Comparison of ENCODE assay signal across 10 mouse cellular contexts in the genomic region with DNA sequence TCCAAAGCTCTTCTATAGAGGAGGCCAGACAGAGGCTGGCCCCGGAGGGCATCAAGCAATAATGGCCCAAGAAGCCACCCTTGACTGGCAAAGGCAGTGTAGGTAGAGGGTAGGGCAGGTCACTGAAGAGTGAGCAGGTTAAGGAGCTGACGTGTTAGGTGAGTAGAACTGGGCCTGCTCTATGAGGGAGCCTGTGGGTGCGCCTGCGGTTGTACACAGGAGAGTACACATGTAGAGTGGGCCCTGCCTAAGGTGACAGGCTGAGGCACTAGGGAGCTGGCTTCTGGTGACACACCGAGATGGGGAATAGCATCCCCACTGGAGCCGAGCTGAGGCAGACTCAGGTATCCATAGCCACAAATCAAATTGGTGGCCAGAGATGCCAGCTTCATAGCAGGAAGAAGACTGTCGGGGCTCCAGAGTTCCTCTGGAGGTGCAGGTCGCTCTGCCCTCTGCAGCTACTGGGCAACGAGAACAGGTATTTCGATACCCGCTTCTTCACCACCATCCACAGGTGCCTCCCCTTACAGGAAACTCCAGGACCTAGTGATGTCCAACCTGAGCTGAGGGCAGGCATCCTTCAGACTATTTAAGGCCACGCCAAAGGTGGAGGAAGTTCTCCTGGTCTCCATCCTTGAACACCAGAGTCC. TPM values are rescaled to one million over a fixed set of nuclear protein-coding genes. Genes with fewer than 3 reads are reported as not detected.
DNase-seq lines count a peak whose midpoint lies in the region; ATAC-seq lines count a peak whose summit lies in the region.
"Had no signal": no experiment of that assay in that cellular context is flagged by ENCODE, and none has a peak within 500 bp of the region (broad histone marks: within the 10 kb centered on the region; RNA-seq: fewer than 3 reads in every experiment).

No protein-coding gene starts in this region.

- no peak for ATAC-seq in hindbrain, embryonic 16.5 days
- ATAC-seq: Patski had no signal

- WGBS in hindbrain, embryonic 16.5 days: 87% methylated on average over 12 of the region's 12 CpGs

- DNase-seq in heart, adult 11 months: peak; percentile 82
- DNase-seq in heart, postnatal 10 days: no peak
- DNase-seq in urinary bladder, adult 2 months (ENCODE audit: low spot score): peak; percentile 16
- no peak for DNase-seq in urinary bladder, postnatal 25 days (ENCODE audit: low spot score)
- DNase-seq in right cerebral cortex, postnatal 14 days: no peak
- DNase-seq in thymus, adult 18-20 months: no peak
- no peak for DNase-seq in layer of hippocampus, adult 8-10 months (ENCODE audit: low spot score in 2 of 2)

- H3K27me3 ChIP-seq in hindbrain, embryonic 16.5 days (replicated peaks; ENCODE audit: control insufficient read depth, insufficient read depth, low read length): peaks cover 9% of the 10 kb centered on the region

- peak overlapping the region; percentile 88 for H3K9ac ChIP-seq in hindbrain, embryonic 16.5 days (ENCODE audit: low read depth, low read length)

- H3K4me1 ChIP-seq in hindbrain, embryonic 16.5 days (ENCODE audit: control insufficient read depth, insufficient read depth, low read depth, low read length): peaks cover 15% of the 10 kb centered on the region

- peak overlapping the region; percentile 81 for H3K27ac ChIP-seq in hindbrain, embryonic 16.5 days (ENCODE audit: low read depth, low read length)

- H3K4me2 ChIP-seq in hindbrain, embryonic 16.5 days (ENCODE audit: low read length): peak overlapping the region; percentile 81

- intact Hi-C loops in heart, postnatal 10 days (cut with DNase I): no loop called here

- H3K4me3 ChIP-seq in hindbrain, embryonic 16.5 days (ENCODE audit: low read length): peak overlapping the region; percentile 74

- no peaks in the 10 kb centered on the region for H3K9me3 ChIP-seq in hindbrain, embryonic 16.5 days (ENCODE audit: control insufficient read depth, low read length)
- H3K9me3 ChIP-seq: megakaryocyte, embryonic 14.5 days had no signal

- H3K36me3 ChIP-seq in hindbrain, embryonic 16.5 days (ENCODE audit: control insufficient read depth, insufficient read depth, low read length): no peaks in the 10 kb centered on the region

RNA-seq across cellular contexts. Expression of a gene that starts 1.4 kb away (rescaled TPM):
- total RNA-seq in heart, postnatal 10 days (2021): 1 to 10 TPM; 1.1 to 1.2 TPM
- polyA plus RNA-seq in urinary bladder, adult 2 months (2012; rRNA removed): 0.67 and 0.78 TPM in 2 replicates
- 9.5 and 11.9 TPM in 2 replicates for polyA plus RNA-seq in hindbrain, embryonic 16.5 days (2015; fragmentation: Nextera tagmentation; extraction: Ambion mirVana)
- total RNA-seq in layer of hippocampus, adult 8-10 months (2022): 100 to 1,000 TPM; 126 to 157 (median 144) TPM

RNA-seq across cellular contexts. Expression of a gene that starts 14.0 kb away (rescaled TPM):
- 10 to 100 TPM; 42.8 to 47.3 TPM for total RNA-seq in heart, postnatal 10 days (2021)
- 33.3 and 36.9 TPM in 2 replicates for polyA plus RNA-seq in urinary bladder, adult 2 months (2012; rRNA removed)
- 39.2 and 39.5 TPM in 2 replicates for polyA plus RNA-seq in hindbrain, embryonic 16.5 days (2015; fragmentation: Nextera tagmentation; extraction: Ambion mirVana)
- 10 to 100 TPM; 20.5 to 22.3 (median 22.0) TPM for total RNA-seq in layer of hippocampus, adult 8-10 months (2022)

RNA-seq across cellular contexts. Expression of a gene that starts 27.9 kb away (rescaled TPM):
- 10 to 100 TPM; 10.5 to 13.0 TPM for total RNA-seq in heart, postnatal 10 days (2021)
- polyA plus RNA-seq in urinary bladder, adult 2 months (2012; rRNA removed): 25.0 and 27.2 TPM in 2 replicates
- 16.4 and 17.9 TPM in 2 replicates for polyA plus RNA-seq in hindbrain, embryonic 16.5 days (2015; fragmentation: Nextera tagmentation; extraction: Ambion mirVana)
- total RNA-seq in layer of hippocampus, adult 8-10 months (2022): 10 to 100 TPM; 22.9 to 25.4 (median 23.4) TPM

Comparison
In these comparisons a context has a peak if more than half of its experiments do, and no peak if none do; other contexts are left out.
1. DNase-seq: peak in heart, adult 11 months (single experiment) and urinary bladder, adult 2 months (single experiment); none in heart, postnatal 10 days (0 of 2), urinary bladder, postnatal 25 days (single experiment), right cerebral cortex, postnatal 14 days (single experiment), thymus, adult 18-20 months (0 of 2) and layer of hippocampus, adult 8-10 months (0 of 2).
2. RNA of a gene that starts 1.4 kb away (total RNA-seq): 126 to 157 TPM in layer of hippocampus, adult 8-10 months; 1.1 to 1.2 TPM in heart, postnatal 10 days; every median in the first group is over 10 times any median in the second.